Mouse (Mus musculus): ENCODE data around the gene Lrrc63.

DNA sequence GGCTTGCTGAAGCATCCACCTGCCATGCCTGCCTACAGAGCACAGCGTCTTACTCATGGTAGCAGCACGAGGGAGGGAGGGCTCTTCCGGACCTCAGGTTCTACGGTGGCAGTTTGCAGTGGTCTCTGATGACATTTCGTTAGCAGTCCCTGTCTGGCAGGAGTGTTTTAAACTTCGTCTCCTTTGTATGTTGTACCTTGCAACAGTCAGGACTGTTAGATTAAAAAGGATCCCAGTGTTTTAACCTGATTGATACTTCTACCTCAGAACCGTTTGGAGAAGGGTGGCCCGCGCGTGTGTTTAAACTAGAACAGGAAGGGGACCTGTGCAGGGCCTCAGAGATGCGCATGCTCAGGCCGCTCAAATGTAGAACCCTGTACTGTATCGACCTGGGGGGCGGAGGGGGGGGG, 47.7 kb upstream of the Lrrc63 start:
- TF ChIP-seq POLR2A (IDR thresholded peaks at IDR 0.05; ENCODE audit: control insufficient read depth, low read depth, low read length) (no peak), CTCF (IDR thresholded peaks at IDR 0.05; ENCODE audit: control insufficient read depth, insufficient read depth, insufficient replicate concordance, low read depth, low read length) (no peak)

Data from testis, adult 2 months (tissue).